Mouse (Mus musculus) lung, adult 2 months (tissue): ENCODE results near the gene Pamr1. TPM values are rescaled to one million over a fixed set of nuclear protein-coding genes. Genes with fewer than 3 reads are reported as not detected.

Experiments used
- DNase-seq: peaks from one replicate; pipeline ENCODE4 v3.0.0; 2022
- H3K4me1 ChIP-seq: fragments of 200-500 bp; 2 replicates; pipeline ENCODE4 v1.6.1; 2011; ENCODE audit warnings: low read length; ENCODE audit not compliant: control insufficient read depth, insufficient read depth
- H3K4me3 ChIP-seq: fragments of 200-500 bp; replicated peaks from 2 replicates; pipeline ENCODE3; 2011; ENCODE audit warnings: low read depth, mild to moderate bottlenecking, control low read depth, low read length; ENCODE audit errors: extremely low read depth
- CTCF ChIP-seq: fragments of 200-500 bp; IDR thresholded peaks from 2 replicates; pipeline ENCODE4 v1.5.1; 2011; ENCODE audit warnings: mild to moderate bottlenecking, low read length, control low read depth; ENCODE audit not compliant: insufficient read depth
- POLR2A ChIP-seq: fragments of 200-500 bp; IDR thresholded peaks from 2 replicates; pipeline ENCODE4 v1.6.1; 2011; ENCODE audit warnings: low read depth, mild to moderate bottlenecking, control low read depth, low read length, borderline replicate concordance; ENCODE audit errors: extremely low read depth
- WGBS: fragments of 180-500 bp; shearing (Covaris S2); methylation state at CpG from one replicate; pipeline ENCODE4 v1.1.7; 2018; 5-methylcytosine and 5-hydroxymethylcytosine counted together
- polyA plus RNA-seq: library from polyadenylated mRNA; depleted of rRNA; stranded (reverse); fragments of >200 nt; gene quantifications from 2 replicates; pipeline ENCODE4 v1.2.3, GENCODE M21; 2012

The Pamr1 gene
- polyA plus RNA-seq, 1 experiment = 13.4 TPM

DNA sequence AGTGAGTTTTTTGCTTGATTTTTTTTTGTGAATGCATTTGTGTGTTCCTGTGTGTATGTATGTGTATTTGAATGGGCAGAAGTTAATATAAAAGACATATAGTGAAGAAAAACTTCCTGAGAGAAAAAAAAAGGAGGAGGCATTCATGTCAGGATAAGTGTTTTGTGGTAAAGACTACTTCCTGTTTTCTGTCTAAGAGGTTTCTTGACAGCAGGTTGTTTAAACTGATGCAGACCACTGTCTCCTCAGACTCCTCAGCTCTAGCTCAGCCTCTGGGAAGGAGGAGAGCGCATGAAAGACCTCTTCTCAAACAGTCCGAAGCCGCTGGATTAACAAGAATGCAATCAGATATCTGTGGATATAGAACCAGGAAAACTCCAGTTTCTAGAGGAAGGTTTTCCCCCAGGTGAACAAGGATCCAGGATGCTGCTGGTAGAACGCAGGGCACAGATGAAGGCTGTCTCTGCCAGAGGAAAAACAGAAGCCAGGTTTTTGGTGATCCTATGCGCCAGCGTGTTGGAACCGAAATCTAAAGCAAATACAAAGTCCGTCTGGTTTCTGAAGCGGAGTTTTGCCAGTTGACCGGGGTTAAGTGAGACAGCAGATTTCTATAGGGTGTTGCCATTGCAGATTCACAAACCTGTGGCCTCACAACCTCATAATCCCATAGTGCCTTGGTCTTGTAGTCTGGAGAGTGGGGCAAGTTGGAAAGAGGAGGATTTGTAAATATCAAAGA, 45.8 kb downstream of the Pamr1 start:
- H3K4me3 ChIP-seq = no peak overlapping the region
- H3K4me1 ChIP-seq = no peaks in the 10 kb centered on the region; the same call in 1 of the 2 replicates
- WGBS = 92% methylated on average over 10 of the region's 10 CpGs
- no peak for DNase-seq
- TF ChIP-seq POLR2A (no peak), CTCF (no peak)

- no peak for TF ChIP-seq POLR2A
- TF ChIP-seq CTCF = no peak
- Histone ChIP-seq H3K4me3 (no peak overlapping the region), H3K4me1 (no peaks in the 10 kb centered on the region; the same call in 1 of the 2 replicates)
- no peak for DNase-seq
- 41% methylated on average over 2 of the region's 2 CpGs for WGBS
These were observed 49.3 kb downstream of the Pamr1 start for GRCm38 (mm10) chr2:102598911-102599721.

- no peak for TF ChIP-seq CTCF
- no peak for TF ChIP-seq POLR2A
- DNase-seq = no peak
- WGBS = 89% methylated on average over 4 of the region's 4 CpGs
- no peaks in the 10 kb centered on the region for H3K4me1 ChIP-seq
- H3K4me3 ChIP-seq = no peak overlapping the region
These were observed 50.7 kb downstream of the Pamr1 start for GRCm38 (mm10) chr2:102600516-102600915.

DNA sequence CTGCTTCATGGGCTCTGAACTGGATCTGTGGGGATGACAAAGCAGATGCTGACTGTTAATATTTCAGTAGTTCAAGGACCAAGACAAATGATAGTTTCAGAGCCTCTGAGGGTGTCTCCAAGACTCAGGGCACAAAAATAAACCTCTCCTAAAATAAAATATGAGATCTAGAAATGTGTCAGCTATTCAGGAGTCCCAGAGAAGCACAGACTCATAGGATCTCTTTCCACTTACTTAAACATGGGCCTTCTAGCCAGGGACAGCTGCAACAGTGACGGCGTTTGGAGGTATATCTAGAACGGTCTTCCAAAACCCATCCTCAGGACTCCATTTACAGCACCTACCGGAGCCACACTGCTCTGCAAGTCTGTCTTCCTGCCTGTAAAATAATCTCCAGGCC, 60.7 kb downstream of the Pamr1 start:
- Histone ChIP-seq H3K4me3 (no peak overlapping the region), H3K4me1 (no peaks in the 10 kb centered on the region)
- DNase-seq = no peak
- 92% methylated on average over 4 of the region's 4 CpGs for WGBS
- TF ChIP-seq CTCF (no peak), POLR2A (no peak)

- no peak for TF ChIP-seq POLR2A
- TF ChIP-seq CTCF = no peak
- Histone ChIP-seq H3K4me1 (no peaks in the 10 kb centered on the region), H3K4me3 (no peak overlapping the region)
- 43% methylated on average over 2 of the region's 2 CpGs for WGBS
- no peak for DNase-seq
These were observed 66.8 kb downstream of the Pamr1 start for GRCm38 (mm10) chr2:102616637-102617036.

DNA sequence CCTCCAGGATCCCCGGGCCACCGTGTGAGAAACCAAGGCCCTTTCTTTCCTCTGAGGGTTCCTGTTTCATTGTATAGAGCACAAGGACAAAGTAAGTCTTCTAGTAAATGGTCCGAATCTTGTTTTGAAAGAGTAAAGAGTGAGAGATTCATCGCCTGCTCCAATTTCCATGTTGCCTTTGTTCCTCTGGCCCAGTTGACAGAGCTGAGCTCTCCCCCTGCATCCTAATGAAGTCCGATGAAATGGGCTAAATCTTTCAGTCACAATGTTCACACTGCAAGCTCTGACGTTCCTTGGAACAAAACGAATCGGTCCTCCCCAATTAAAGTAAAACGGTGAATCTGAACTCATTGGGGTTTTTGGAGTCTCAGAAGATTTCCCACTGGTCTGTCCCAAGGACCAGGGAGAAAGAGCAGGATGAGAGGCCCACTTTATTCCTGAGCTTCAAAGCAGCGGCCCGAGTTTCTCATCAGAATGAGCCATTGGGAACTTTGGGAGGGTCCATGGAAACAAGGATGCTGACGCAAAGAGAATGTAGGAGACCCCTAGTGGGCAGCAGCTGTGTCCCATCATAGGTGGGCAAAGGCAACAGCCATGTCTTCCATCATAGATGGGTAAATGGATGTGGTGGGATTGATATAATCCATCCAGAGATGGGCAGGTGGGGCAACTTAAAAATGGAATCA, 71.1 kb downstream of the Pamr1 start:
- Histone ChIP-seq H3K4me3 (no peak overlapping the region), H3K4me1 (no peaks in the 10 kb centered on the region)
- no peak for DNase-seq
- 86% methylated on average over 12 of the region's 12 CpGs for WGBS
- TF ChIP-seq CTCF = no peak
- TF ChIP-seq POLR2A = no peak

DNA sequence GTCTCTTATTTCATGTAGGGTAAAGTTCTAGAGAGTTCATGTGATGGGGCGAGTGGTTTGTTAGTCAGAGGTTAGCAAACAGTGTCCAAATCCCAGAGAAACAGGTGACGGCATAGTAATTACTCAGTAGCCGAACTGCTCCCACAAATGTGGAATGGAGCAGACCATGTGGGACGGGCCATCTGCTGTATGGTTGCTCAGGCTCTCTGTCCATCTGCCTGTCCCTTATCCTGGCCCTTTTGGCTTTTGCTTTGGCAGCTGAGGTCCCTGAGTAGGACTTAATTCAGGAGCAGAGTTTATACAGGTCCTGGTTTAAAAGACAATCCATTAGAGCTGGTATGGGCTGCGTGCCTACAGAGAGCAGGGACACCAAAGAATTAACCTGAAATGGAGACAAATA, 72.4 kb downstream of the Pamr1 start:
- WGBS = 86% methylated on average over 5 of the region's 5 CpGs
- Histone ChIP-seq H3K4me1 (no peaks in the 10 kb centered on the region), H3K4me3 (no peak overlapping the region)
- DNase-seq = no peak
- TF ChIP-seq POLR2A (no peak), CTCF (no peak)

- DNase-seq = no peak
- Histone ChIP-seq H3K4me3 (no peak overlapping the region), H3K4me1 (no peaks in the 10 kb centered on the region)
- no peak for TF ChIP-seq CTCF
- TF ChIP-seq POLR2A = no peak
These were observed 73.1 kb downstream of the Pamr1 start for GRCm38 (mm10) chr2:102622943-102623342.

DNA sequence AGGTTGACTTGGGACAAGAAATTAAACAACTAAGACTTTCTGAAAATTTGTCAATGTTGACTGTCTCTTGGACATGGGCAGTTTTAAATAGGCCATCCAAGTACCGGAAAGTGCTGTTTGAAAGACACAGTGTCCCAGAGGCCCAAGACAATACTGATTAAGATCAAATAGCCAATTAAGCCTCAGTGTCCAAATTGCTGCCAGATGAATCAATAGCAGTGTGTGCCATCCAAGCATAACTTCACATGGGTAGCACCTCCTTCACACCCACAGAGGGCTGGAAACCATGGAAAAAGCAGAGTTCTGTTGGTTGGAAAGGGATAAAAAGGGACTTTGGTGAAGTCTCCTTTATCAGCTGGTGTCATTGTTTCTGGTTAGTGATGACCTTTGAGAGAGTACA, 74.7 kb downstream of the Pamr1 start:
- no peaks in the 10 kb centered on the region for H3K4me1 ChIP-seq
- no peak for TF ChIP-seq POLR2A
- TF ChIP-seq CTCF = no peak
- WGBS = 98% methylated on average over 1 of the region's 1 CpGs
- no peak overlapping the region for H3K4me3 ChIP-seq
- no peak for DNase-seq
